7 mouse cellular contexts compared by ENCODE assay signal in genomic region chr14:20479291-20480194, GRCm38 (mm10). TPM values are rescaled to one million over a fixed set of nuclear protein-coding genes. Genes with fewer than 3 reads are reported as not detected.
A peak's percentile ranks its signal among the peaks of the same experiment; 100 is the strongest.
DNase-seq lines count a peak whose midpoint lies in the region; ATAC-seq and TF ChIP-seq lines count a peak whose summit lies in the region.

Gene Anxa7 (minus strand): TSS chr14:20480133.

- H3K27ac ChIP-seq in embryonic facial prominence, embryonic 12.5 days: peak within 1 kb of the TSS; percentile 70
- peak within 1 kb of the TSS; percentile 64 for H3K27ac ChIP-seq in kidney, adult 2 months (ENCODE audit: insufficient read depth, low read depth, low read length)
- peak within 1 kb of the TSS; percentile 62; the same call in 1 of the 2 replicates for H3K27ac ChIP-seq in limb, embryonic 12.5 days
- no peak within 1 kb of the TSS for H3K27ac ChIP-seq in midbrain, embryonic 15.5 days

- peak within 1 kb of the TSS; percentile 65 for H3K4me2 ChIP-seq in embryonic facial prominence, embryonic 12.5 days (replicated peaks)
- H3K4me2 ChIP-seq in limb, embryonic 12.5 days: peak within 1 kb of the TSS; percentile 65
- H3K4me2 ChIP-seq in midbrain, embryonic 15.5 days: peak within 1 kb of the TSS; percentile 73

- H3K27me3 ChIP-seq in embryonic facial prominence, embryonic 12.5 days: no peaks in the 10 kb centered on the region
- H3K27me3 ChIP-seq in kidney, adult 2 months (replicated peaks; ENCODE audit: control insufficient read depth, insufficient read depth, low read length): no peaks in the 10 kb centered on the region; the same call in 1 of the 2 replicates
- H3K27me3 ChIP-seq in limb, embryonic 12.5 days: no peaks in the 10 kb centered on the region
- H3K27me3 ChIP-seq in midbrain, embryonic 15.5 days (replicated peaks): no peaks in the 10 kb centered on the region

- peaks cover 19% of the 10 kb centered on the region for H3K4me1 ChIP-seq in embryonic facial prominence, embryonic 12.5 days
- H3K4me1 ChIP-seq in kidney, adult 2 months (ENCODE audit: control insufficient read depth, insufficient read depth, low read length): peaks cover 3% of the 10 kb centered on the region; the same call in 1 of the 2 replicates
- peaks cover 23% of the 10 kb centered on the region for H3K4me1 ChIP-seq in limb, embryonic 12.5 days (replicated peaks)
- peaks cover 9% of the 10 kb centered on the region for H3K4me1 ChIP-seq in midbrain, embryonic 15.5 days

- TF ChIP-seq POLR2A in kidney, adult 2 months (IDR thresholded peaks at IDR 0.05; ENCODE audit: low read depth, low read length): peak; percentile 71

- WGBS in embryonic facial prominence, embryonic 12.5 days: under 1% methylated on average over 48 of the region's 48 CpGs
- under 1% methylated on average over 48 of the region's 48 CpGs for WGBS in kidney, adult 2 months
- under 1% methylated on average over 48 of the region's 48 CpGs for WGBS in limb, embryonic 12.5 days
- 2% methylated on average over 48 of the region's 48 CpGs for WGBS in midbrain, embryonic 15.5 days

- DNase-seq in adrenal gland, postnatal 25 days: peak; percentile 79
- DNase-seq in heart, adult 11 months: peak; percentile 99
- DNase-seq in kidney, adult 2 months: peak; percentile 92
- DNase-seq in spleen, postnatal 10 days (ENCODE audit: low spot score in 2 of 2): peak; percentile 81 to 82

- ATAC-seq in embryonic facial prominence, embryonic 12.5 days (ENCODE audit: insufficient number of reproducible peaks, insufficient read depth, low FRiP score, low TSS enrichment): peak; percentile 86
- ATAC-seq in limb, embryonic 12.5 days (ENCODE audit: insufficient number of reproducible peaks, insufficient read depth, low FRiP score, low TSS enrichment, low read depth): peak; percentile 84
- peak; percentile 86 for ATAC-seq in midbrain, embryonic 15.5 days (replicated peaks)

- H3K36me3 ChIP-seq in embryonic facial prominence, embryonic 12.5 days: peaks cover 8% of the 10 kb centered on the region
- no peaks in the 10 kb centered on the region for H3K36me3 ChIP-seq in kidney, adult 2 months (ENCODE audit: control insufficient read depth, insufficient read depth, low read length)
- H3K36me3 ChIP-seq in limb, embryonic 12.5 days: peaks cover 20% of the 10 kb centered on the region; the same call in 1 of the 2 replicates
- H3K36me3 ChIP-seq in midbrain, embryonic 15.5 days (replicated peaks): no peaks in the 10 kb centered on the region

- no peaks in the 10 kb centered on the region for H3K9me3 ChIP-seq in embryonic facial prominence, embryonic 12.5 days
- no peaks in the 10 kb centered on the region for H3K9me3 ChIP-seq in limb, embryonic 12.5 days
- no peaks in the 10 kb centered on the region for H3K9me3 ChIP-seq in midbrain, embryonic 15.5 days

- TF ChIP-seq CTCF in kidney, adult 2 months (conservative IDR thresholded peaks at IDR 0.05; ENCODE audit: insufficient read depth, insufficient read length, low read depth, low read length): 0 out of 2 replicates have a peak, but pooled peaks have one; percentile 3

- peak within 1 kb of the TSS; percentile 69 for H3K4me3 ChIP-seq in embryonic facial prominence, embryonic 12.5 days
- peak within 1 kb of the TSS; percentile 97 for H3K4me3 ChIP-seq in kidney, adult 2 months (ENCODE audit: insufficient read depth, low read depth, low read length)
- peak within 1 kb of the TSS; percentile 65 for H3K4me3 ChIP-seq in limb, embryonic 12.5 days (replicated peaks)
- H3K4me3 ChIP-seq in midbrain, embryonic 15.5 days: peak within 1 kb of the TSS; percentile 57

- H3K9ac ChIP-seq in embryonic facial prominence, embryonic 12.5 days: peak within 1 kb of the TSS; percentile 62
- peak within 1 kb of the TSS; percentile 66 for H3K9ac ChIP-seq in limb, embryonic 12.5 days (replicated peaks)
- peak within 1 kb of the TSS; percentile 46 for H3K9ac ChIP-seq in midbrain, embryonic 15.5 days

RNA-seq across cellular contexts. Expression of gene Anxa7, which starts in this region (rescaled TPM):
- total RNA-seq in adrenal gland, postnatal 25 days (2021): 109 and 114 TPM in 2 replicates
- polyA plus RNA-seq in embryonic facial prominence, embryonic 12.5 days (2016; fragmentation: Nextera tagmentation; extraction: Ambion mirVana): 30.8 and 34.0 TPM in 2 replicates
- 84.0 and 92.2 TPM in 2 replicates for polyA plus RNA-seq in kidney, adult 2 months (2012; rRNA removed)
- 27.2 and 29.3 TPM in 2 replicates for polyA plus RNA-seq in limb, embryonic 12.5 days (2016; fragmentation: Nextera tagmentation; extraction: Ambion mirVana)
- polyA plus RNA-seq in midbrain, embryonic 15.5 days (2015; fragmentation: Nextera tagmentation; extraction: Ambion mirVana): 13.1 and 13.5 TPM in 2 replicates
